Mouse (Mus musculus) layer of hippocampus, postnatal 14 days (tissue): ENCODE measurements at regions not wholly inside any gene's neighbourhood (a gene's known extent, or its start where the extent isn't known, plus 50 kb on each side); places are given as distances from the start of the nearest gene placed in this dataset.
A peak's percentile ranks its signal among the peaks of the same experiment; 100 is the strongest.

ENCODE experiments used
- DNase-seq, 2 experiments: peaks; one replicate each; pipeline ENCODE4 v3.0.0; 2021 to 2022; ENCODE audit warnings: low spot score in 2 of 2, mixed read lengths in 1 of 2

DNA sequence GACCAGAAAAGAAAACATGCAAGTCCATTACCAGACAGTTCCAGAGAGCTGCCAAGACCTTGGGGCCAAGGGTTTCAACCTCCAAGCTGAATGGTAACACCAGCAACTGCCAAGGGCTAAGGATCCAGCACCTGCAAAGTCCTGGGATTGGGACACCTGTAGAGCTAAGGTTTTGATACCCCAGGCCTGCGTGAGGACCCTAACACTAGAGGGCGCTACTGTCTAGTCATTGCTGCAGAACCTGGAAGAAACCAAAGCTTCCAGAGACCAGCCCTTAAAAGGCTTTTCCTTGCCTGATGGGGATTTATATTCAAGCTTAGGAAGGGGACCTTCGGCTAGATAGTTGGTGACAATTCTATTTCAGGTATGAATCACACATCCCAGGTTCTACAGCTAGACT is 263.6 kb downstream of the Pmp22 start:
- DNase-seq, result no peak

DNA sequence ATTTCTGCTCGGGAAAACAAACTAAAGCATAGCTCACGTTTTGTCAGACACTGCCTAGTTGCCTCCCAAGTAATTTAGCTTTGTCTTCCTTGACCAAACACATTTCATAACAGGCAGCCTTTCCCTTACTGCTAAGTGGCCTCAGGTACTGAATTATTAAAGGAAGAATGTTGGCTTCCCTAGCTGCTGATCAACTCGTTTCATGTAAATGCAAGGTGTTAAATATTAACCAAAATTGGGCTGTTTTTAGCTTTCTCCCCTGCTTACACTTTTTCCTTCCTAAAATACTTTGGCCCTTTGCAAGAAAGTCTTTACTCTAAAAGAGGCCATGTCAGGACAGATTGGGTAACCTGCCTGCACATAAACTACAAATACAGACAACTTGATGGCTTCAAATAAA is 265.4 kb downstream of the Pmp22 start:
- no peak for DNase-seq

DNA sequence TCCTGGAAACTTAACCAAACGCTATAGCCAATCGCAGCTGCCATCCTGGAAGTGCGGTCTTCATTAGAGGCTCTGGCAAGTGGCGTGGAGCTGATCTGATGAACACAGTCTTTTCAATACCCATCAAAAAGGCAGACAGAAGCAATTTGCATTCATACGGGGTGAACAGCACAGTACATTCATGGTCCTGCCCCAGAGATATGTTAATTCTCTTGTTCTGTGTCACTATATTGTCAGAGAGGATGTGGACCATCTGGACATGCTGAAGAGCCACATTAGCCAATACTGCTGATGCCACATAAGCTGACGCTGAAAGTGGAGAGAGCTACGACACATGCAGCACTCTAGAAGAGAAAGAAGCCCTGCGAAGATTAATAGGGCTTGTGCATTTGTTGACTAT is 267.6 kb downstream of the Pmp22 start:
- no peak for DNase-seq

DNA sequence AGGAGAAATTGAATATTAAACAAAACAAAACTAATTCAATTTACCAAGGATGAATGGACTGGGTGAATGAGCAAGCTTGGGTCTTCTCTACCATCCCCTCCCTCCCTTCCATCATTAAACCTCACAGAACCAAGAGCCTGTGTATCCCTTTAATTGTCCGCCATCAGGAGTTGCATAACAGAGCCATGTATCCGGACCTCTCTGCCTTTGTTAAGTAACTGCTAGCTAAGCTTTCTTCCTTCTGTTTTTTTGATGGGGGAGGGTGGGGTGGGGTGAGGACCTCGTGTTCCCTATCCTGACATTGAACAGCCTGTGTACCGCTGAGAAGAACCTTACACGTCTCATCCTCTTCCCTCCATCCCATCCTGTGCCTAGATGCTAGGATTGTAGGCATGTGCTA is 274.0 kb downstream of the Pmp22 start:
- no peak for DNase-seq

DNA sequence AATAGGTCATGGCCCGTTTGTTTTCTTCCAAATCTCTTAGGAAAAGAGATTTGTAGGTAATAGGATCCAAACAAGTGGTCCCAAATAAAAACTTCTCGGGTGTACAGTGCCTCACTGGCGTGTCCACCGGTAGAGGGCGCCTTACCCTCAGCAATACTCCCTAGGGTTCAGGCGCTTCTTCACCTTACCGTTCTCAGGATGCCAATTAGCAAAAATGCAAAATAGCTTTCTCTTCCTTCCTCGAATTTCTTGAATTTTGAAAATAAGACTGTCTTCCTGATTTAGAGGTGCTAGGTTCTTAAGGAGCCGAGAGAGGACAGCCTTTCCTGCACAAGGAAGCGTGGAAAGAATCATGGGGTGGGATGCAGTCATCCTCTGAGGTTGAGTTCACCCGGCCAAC is 275.9 kb downstream of the Pmp22 start:
- DNase-seq, result peak; percentile 67 to 78

DNA sequence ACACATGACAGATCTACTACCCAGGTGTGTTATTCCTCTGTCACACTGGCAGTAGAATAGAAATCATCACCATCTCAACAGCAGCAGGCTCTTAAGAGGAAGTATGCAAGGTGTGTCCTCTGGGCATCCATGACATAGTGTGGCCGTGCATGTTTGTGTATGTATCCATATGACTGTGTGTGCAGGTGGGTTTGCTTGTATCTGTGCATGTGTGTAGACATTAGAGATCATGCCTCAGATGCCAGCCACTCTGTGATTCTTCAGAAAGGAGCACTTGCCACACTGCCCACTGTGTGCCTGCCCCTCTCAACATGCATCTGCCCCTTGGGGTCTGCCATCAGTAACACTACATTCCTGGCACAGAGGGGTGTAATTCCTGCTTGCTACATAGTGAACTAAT is 280.6 kb downstream of the Pmp22 start:
- DNase-seq, result no peak

DNA sequence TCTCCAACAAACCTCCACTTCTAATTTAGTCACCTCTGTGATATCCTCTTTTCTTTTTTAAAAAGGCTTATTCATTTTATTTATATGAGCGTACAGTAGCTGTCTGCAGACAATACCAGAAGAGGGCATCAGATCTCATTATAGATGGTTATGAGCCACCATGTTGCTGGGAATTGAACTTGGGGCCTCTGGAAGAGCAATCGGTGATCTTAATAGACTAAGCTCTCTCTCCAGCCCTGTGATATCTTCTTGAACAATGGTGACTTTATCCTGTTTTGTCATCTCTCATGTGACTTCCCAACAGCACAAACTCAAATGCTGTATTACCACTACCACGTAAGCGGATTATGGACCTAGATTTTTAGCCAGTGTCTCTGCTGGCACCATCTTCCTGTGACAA is 282.1 kb downstream of the Pmp22 start:
- no peak for DNase-seq

DNA sequence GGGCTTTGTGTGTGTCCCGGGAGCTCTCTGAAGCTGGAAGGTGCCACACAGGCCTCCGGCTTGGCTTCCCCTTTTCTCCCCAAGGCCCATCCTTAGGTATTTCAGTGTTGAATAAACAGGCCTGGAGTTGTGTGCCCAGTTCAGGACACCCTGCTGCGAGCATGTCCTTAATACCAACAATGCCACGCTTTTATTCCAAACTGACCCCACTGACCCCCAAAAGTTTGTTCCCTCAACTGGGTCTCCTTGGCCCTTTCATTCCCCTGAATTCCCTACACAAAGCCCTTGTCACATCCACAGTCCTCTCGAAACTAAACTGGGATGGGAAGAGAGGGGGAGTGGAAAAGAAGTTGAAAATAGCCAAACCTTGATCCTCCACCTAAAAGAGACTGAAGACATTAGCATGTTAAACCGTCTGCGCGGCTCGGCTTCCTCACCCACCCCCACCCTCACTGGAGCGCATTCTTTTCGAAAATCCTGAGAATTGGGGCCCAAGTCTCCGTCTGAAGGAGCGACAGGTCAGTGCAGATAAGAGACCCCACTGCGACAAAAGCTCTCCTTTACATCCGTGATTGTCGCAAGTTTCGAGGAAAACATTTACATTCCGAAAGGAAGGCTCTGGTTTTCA is 283.7 kb downstream of the Pmp22 start:
- DNase-seq, result peak in 1 of 2 experiments; percentile 7

DNA sequence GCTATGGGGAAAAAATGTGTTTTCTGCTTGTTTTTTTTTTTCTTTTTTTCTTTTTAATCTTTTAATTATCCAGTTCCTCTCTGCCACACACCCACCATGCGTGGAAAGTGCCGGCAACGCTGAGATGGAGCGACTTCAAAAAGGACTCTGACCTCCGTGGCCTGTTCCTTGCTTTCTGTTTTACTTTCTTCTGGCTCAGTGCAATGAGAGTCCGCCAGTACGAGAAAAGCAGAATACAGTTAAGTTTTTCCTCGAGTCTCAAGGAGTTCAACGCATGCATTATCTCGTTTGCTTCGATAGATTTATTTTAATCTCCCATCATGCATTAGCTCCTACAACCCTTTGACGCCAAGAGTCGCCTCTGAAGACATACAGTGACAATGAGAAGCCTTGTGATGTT is 284.3 kb downstream of the Pmp22 start:
- no peak for DNase-seq

DNA sequence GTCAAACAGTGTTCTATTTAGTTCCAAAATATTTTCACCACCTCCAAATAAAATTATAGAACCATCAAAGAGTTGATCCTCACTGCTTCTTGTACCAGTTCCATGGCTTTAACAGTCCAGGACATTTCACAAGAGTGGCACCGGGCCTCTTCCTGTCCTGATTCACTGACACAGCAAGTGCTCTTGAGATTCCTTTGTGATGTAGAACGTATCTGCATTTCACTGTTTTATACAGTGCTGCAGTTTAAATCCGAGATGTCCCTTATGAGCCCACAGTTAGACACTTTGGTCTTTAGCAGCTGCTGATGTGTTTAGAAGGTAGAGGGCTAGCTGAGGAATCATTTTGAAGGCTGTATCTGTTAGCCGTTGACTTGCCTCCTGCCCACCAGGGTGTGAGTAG is 284.8 kb downstream of the Pmp22 start:
- DNase-seq, result no peak

DNA sequence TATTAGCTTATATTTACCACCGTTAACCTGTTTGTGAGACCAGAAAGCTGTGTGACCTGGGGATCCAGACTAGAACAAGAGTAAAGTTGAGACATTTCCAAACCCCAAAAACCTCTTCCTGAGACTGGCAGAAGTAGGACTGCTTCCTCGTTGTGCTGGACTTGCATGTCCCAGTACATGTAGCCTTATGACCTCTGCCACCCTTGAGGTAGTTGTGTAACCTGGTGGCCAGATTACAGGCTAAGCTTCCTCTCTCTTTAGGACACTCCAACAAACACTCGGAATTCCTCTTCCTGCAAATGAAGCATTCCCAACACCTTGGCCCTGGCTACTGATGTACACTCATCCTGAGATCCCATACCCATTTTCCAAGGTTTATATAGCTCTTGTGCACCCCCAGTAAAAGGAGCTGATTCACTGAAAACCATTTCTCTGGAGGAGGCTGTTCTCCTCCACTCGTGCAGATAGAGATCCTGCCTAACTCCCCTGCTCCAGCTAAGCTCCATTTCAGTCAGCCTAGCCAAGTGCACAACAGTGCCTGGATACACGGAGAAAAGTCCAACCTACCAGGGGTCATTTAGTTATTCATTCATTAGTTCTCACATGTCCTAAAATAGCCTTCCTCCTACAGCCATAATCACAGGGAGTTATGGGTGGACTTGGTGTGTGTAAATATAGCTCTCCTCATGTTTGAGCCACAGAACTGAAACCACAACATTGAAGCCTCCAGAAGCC is 289.4 kb downstream of the Pmp22 start:
- DNase-seq, result no peak

DNA sequence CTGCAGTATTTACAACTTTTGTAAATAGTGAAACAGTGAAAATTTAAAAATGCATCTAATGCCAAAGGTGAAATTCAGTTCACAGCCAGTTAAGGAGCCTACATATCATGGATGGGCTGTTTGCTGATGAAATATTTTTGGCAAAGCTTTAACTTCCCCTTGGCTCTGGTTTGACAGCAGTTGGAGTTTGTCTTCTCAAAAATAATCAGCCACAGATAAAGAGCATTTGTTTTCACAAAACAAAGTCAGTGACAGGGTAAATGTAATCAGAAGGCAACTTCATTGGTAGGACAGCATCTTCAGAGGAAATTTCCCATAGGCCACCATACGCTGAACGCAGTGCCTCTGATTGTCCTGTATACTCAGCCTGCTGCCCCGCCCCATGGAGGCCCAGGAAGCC is 291.6 kb downstream of the Pmp22 start:
- no peak for DNase-seq

DNA sequence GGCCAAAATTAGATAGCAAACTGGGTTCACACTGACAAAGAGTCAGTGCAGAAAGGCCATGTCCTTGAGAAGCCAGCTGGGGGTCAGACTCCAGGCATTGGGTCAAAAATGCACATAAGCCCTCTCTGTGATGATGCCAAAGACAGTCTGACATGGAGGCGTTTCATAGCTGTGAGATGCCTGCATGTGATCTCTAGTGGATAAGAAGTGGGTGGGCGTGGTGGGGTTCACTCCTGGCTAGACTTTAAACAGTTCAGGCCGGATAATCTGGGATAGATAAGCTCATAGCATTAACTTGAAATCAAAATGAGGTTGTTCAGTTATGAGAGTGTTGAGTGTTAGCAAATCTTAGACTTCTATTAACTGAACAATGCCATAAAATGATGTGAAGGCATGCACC is 293.3 kb downstream of the Pmp22 start:
- no peak for DNase-seq

DNA sequence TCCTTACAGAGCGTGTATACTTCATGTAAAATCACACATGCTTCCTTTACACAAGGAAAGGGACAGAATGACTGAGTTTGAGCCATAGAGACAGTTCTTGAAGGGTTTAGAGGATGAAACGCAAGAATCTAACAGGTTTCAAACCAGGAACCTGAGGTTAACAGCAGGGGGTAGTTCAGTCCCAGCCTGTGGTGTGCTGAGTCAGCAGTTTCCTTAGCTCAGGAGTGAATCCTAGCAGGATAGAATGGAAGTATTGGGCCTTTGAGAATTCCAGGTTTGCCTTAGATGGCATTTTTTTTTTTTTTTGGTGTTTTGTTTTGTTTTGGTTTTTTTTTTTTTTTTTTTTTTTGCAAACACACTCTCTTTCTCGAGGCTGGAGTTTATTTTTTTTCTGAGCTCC is 295.5 kb downstream of the Pmp22 start:
- no peak for DNase-seq

DNA sequence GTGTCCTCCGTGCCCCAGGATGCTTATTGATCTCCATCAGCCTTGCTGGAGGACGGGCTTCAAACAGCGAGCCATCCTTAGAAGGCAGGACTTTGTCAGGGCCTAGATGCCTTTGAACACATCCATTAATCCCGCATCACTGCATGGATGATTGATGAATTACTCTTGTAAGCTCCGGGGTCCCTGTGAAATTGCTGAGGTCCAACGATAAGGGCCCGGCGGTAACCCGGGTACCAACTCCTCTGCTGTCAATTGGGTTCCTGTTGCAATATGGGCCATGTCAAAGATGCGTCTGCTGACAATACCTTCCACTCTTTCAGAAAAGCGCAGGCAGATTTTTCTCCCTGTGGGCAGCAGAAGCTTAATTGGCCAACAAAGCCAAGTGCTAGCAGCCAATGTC is 297.0 kb downstream of the Pmp22 start:
- no peak for DNase-seq

DNA sequence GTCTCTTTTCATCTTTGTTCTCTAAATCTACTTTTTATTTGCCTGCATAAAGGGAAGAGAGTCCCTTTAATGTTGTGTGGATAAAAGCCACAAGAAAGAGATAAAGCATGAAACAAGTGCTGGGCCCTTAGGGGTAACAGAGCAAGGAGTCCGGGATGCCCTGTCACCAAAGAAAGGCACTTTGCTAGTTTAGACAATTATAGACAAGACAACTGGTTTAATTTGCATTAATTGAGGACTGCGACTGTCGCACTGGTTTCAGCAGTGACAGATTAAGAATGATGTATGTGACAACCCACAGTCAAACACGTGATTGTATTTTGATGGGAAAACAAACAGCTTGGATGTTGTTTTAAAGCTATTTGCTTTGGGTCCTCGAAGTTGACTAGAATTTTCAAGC is 325.0 kb downstream of the Pmp22 start:
- DNase-seq, result no peak

DNA sequence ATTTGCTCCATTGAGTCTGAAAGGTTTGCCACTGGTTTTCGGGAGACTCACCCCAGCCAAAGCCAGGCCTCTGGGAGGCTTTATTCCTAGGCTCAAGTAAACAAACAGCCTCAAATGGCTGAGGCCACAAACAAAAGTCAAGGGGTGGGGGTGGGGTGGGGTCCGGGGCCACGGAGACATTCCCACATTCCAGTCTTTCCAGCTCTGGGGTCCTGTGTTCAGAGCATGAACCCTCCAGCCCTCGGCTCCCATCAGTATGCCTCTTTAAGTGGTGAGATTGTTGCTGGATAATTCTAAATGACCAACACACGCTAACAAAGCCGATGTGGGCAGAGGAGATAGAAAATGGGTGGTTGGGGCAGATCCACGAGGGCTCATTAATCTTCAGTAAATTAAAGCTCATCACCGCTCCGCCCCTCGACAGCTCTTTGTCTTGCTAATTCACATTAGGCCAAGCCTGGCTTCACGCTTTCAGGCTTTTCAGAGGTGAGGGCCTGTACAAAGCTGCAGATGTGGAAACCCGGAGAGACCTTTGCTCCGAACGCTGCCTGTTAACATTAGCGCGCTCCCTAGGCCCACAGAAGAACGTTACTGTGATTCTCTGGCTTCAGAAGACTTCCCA is 326.2 kb downstream of the Pmp22 start:
- no peak for DNase-seq

DNA sequence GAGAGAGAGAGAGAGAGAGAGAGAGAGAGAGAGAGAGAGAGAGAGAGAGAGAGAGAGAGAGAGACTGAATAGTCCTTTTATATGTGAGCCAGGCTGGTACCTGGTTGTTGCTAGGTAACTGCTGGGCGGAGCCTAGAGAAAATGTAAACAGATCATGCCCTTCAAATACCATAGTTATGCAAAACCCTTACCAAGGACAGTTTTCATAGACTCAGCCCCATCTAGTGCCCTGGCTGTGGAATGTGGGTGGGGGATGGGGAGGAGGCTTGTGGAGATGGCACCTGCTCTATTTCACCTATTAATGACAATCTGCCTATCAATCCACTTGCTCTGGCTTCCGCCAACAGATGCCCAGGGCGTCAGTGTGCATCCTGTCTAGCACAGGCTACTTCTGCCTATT is 327.6 kb downstream of the Pmp22 start:
- no peak for DNase-seq

DNA sequence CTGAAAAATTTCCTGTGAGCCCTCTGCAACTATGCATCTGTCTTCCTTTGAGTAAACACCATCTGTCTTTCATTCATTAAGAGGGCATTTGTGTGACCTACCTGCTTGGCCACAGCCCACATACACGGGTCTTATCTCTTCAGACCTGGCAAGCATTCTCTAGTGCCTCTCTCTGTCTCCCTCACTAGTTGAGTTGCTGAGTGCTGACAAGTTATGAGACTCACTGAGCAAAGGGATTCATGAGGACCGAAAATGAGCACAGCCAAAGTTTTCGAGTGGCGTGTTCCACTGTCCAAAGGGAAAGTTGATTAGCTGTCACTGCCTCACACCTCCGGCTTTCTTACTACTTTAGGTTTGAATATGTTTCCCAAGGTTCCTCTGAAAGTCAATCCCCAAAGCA is 328.5 kb downstream of the Pmp22 start:
- DNase-seq, result no peak

DNA sequence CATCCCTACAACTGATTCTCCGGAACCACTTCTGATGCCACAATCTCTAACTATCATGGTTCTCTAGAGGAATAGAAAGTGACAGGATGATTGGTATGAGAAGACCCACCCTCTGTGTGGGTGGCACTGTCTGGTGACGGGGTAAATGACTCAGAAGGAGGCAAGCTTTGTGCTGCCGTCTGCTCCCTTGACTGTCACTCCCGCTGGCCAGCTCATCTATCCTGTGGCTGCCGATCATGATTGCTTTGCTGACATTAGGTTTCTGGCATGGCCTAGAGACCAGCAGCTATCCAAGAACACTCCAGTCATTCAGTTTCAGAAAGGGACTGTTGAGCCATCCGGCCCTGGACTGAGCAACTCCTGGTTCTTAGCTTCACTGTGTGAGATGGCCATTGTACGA is 331.4 kb downstream of the Pmp22 start:
- DNase-seq, result no peak

DNA sequence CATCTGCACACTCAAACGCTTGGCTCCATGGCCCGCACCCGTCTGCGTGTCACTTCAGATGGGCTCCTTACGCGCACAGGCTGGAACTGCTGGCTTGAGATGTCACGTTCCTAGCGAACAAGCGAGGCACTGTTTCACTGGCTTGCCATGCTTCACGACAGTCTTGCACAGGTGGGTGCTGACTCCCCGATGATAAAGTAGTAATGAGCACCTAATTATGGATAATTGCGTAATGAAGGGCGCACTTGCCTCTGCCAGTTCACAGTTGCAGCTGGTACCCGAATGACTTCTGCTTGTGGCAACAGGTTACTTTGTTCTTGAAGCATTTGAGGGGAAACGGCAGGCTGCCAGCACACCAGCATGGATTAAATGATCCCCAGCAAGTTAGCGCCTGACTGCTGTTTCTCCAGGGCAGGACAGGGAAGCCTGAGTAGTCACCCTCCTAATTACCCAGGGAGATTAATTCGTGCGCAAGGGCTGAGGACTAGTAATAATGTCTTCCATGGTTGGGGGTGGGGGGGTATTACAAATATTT is 335.1 kb downstream of the Pmp22 start:
- no peak for DNase-seq

DNA sequence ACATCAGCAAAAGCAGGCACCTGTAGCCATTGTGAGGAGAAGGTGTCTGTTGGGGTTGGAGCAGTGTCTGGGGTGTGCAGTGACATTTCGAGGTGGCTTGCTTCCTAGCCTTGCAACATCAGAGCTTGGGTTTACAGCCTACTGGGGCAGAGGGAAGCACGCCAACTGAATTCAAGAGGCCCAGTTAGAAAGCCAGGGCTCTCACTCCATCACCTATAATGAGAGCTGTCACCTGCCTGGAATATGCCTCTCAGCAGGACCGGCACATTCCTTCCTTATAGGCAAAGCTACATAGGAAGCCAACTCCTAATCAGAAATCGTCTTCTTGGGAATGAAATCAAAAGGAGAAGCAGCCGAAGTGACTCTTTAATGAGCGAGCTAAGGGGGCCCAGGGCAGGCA is 337.2 kb downstream of the Pmp22 start:
- no peak for DNase-seq

DNA sequence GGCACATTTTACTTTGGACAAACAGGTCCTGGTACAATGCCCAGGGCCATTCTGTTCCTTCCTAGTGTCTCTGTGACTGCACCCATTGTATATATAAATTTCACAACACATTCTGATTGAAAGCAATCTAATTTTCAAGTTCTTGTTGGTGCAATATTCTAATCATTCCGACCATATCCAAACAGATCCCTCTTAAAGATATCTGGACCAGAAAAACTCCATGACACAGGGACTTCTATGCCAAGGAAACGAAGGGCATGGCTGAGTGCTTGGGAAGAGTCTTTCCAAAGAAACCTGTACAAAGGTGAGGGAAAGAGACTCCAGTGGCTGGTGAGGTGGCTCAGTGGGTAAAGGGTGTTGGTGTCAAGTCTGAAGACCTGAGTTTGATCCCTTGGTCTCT is 337.8 kb downstream of the Pmp22 start:
- DNase-seq, result no peak
